Mouse (Mus musculus) urinary bladder, postnatal 36 days (tissue): ENCODE results near the gene Arid5b.

ENCODE experiments used
- DNase-seq, 2 experiments: peaks; one replicate each; pipeline ENCODE4 v3.0.0; 2022; ENCODE audit warnings: low spot score in 2 of 2, mixed read lengths in 1 of 2

Gene Arid5b

GRCm38 (mm10) chr10:68051316-68051933, 227.1 kb downstream of the Arid5b start:
- DNase-seq, result no peak

- no peak for DNase-seq
These were observed 227.7 kb downstream of the Arid5b start for GRCm38 (mm10) chr10:68050882-68051281.

DNA sequence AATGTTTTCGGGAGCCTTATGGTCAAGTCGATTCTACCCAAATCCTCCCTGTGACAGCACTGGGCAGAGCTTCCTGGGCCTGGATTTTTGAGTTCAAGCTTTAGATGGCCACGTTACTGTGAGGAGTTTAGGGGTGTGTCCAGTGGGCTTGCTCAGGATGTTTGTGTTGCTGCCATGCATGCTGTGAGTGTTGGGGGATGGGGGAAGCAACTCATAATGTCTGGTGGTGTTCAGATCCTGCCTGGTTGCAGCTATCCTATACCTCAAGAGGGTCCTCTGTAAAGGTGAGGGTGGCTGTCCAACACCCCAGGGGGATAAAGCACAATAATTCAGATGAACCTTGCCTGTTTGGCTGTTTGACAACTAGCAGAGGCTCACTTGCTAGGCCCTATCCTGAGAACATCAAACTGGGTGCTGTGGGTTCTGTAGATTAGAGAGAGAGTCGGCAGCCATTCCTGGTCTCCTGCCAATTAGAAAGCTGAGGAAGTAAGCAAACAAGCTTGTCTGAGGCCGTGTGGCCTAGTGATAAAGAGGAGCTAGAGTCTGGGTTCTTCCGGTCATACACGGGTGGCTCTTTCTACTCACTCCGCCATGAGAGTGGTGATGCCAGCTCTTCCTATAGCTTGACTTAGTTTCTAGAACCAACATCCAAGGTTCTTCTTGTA, 229.8 kb downstream of the Arid5b start:
- DNase-seq, result no peak

DNA sequence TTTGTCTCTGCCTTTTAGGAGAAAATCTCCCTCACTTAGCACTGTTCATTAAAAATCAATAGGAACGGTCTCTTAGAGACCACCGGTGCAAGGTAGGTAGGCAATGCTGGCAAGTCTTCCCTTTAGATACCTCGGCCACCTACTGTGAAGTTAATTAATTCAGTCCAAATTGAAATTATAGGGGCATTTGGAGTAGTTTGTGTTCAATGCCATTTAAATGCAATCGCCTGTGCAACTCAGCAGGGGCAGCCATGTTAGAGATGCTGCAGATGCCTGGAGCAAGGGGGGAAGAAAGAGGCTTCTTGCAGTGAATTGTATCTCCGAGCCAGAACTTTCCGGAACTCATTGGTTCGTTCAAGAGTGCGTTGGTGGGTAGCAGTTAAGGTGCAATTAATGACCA, 233.7 kb downstream of the Arid5b start:
- DNase-seq, result no peak

GRCm38 (mm10) chr10:68043973-68044372, 234.6 kb downstream of the Arid5b start:
- DNase-seq, result no peak
